Mouse (Mus musculus): Measurements from ENCODE around the gene Cpne2. TPM values are rescaled to one million over a fixed set of nuclear protein-coding genes. Genes with fewer than 3 reads are reported as not detected.

Cpne2 gene
- total RNA-seq, 2 experiments from 2014 or later, result 5.3 to 5.8 TPM

Small RNA genes within 50 kb of the gene (microRNA-seq; reads per million reads assigned to microRNA genes)
- gene Mir7072, result 0 reads per million in 2 experiments

Other genes with a start within 250 kb of the Cpne2 start
- gene Slc12a3, start 203.8 kb upstream of the Cpne2 start, total RNA-seq (2021), result under 1 TPM; 0.22 to 0.88 TPM
- 100 to 1,000 TPM; 168 to 178 TPM for gene Herpud1, start 146.6 kb upstream of the Cpne2 start, total RNA-seq (2021)
- 1 to 10 TPM in 1 of 2 experiments, under 1 TPM in 1; 0.22 to 1.4 TPM for gene Nlrc5, start 98.6 kb upstream of the Cpne2 start, total RNA-seq (2021)
- gene Rspry1, start 68.9 kb downstream of the Cpne2 start, total RNA-seq (2021), result 10 to 100 TPM; 12.9 to 14.9 TPM
- gene Fam192a, start 69.0 kb downstream of the Cpne2 start, total RNA-seq (2021), result 10 to 100 TPM; 18.7 to 20.4 TPM
- 10 to 100 TPM; 90.8 to 90.9 TPM for gene Arl2bp, start 133.6 kb downstream of the Cpne2 start, total RNA-seq (2021)
- under 1 TPM; 0.61 to 0.86 TPM for gene Pllp, start 163.3 kb downstream of the Cpne2 start, total RNA-seq (2021)
- under 1 TPM in 1 of 2 experiments, not detected in 1; 0.90 TPM for gene Ccl22, start 212.6 kb downstream of the Cpne2 start, total RNA-seq (2021)
- 1 to 10 TPM; 2.8 to 3.2 TPM for gene Cx3cl1, start 239.0 kb downstream of the Cpne2 start, total RNA-seq (2021)

Data from heart, postnatal 14 days (tissue).